Mouse (Mus musculus): ENCODE results near the gene Taf4. TPM values are rescaled to one million over a fixed set of nuclear protein-coding genes. Genes with fewer than 3 reads are reported as not detected.

Taf4 gene
- total RNA-seq, 2 experiments from 2014 or later: 20.8 to 23.7 TPM

GRCm38 (mm10) chr2:179945051-179945450 is 31.4 kb downstream of the Taf4 start:
- DNase-seq (ENCODE audit: low spot score in 2 of 2): no peak

- no peak for DNase-seq (ENCODE audit: low spot score in 2 of 2)
Observed at GRCm38 (mm10) chr2:179941696-179942095, 34.8 kb downstream of the Taf4 start.

GRCm38 (mm10) chr2:179937091-179937490 is 39.4 kb downstream of the Taf4 start:
- DNase-seq (ENCODE audit: low spot score in 2 of 2): no peak

GRCm38 (mm10) chr2:179934165-179934564 is 42.3 kb downstream of the Taf4 start:
- no peak for DNase-seq (ENCODE audit: low spot score in 2 of 2)

GRCm38 (mm10) chr2:179931741-179932140 is 44.7 kb downstream of the Taf4 start:
- no peak for DNase-seq (ENCODE audit: low spot score in 2 of 2)

- DNase-seq (ENCODE audit: low spot score in 2 of 2): no peak
Observed at GRCm38 (mm10) chr2:179929166-179929565, 47.3 kb downstream of the Taf4 start.

- no peak for DNase-seq (ENCODE audit: low spot score in 2 of 2)
Observed at GRCm38 (mm10) chr2:179924038-179924437, 52.4 kb downstream of the Taf4 start.

GRCm38 (mm10) chr2:179921021-179921653 is 55.3 kb downstream of the Taf4 start:
- no peak for DNase-seq (ENCODE audit: low spot score in 2 of 2)

- no peak for DNase-seq (ENCODE audit: low spot score in 2 of 2)
Observed at GRCm38 (mm10) chr2:179920042-179920441, 56.4 kb downstream of the Taf4 start.

GRCm38 (mm10) chr2:179916877-179917673 is 59.4 kb downstream of the Taf4 start:
- peak; percentile 28 to 78 for DNase-seq (ENCODE audit: low spot score in 2 of 2)

- DNase-seq (ENCODE audit: low spot score in 2 of 2): no peak
Observed at GRCm38 (mm10) chr2:179914246-179914645, 62.2 kb downstream of the Taf4 start.

- DNase-seq (ENCODE audit: low spot score in 2 of 2): no peak
Observed at GRCm38 (mm10) chr2:179913349-179913748, 63.1 kb downstream of the Taf4 start.

- no peak for DNase-seq (ENCODE audit: low spot score in 2 of 2)
Observed at GRCm38 (mm10) chr2:179912911-179913310, 63.5 kb downstream of the Taf4 start.

- no peak for DNase-seq (ENCODE audit: low spot score in 2 of 2)
Observed at GRCm38 (mm10) chr2:179896949-179897348, 79.5 kb downstream of the Taf4 start.

GRCm38 (mm10) chr2:179891048-179891447 is 85.4 kb downstream of the Taf4 start:
- no peak for DNase-seq (ENCODE audit: low spot score in 2 of 2)

- DNase-seq (ENCODE audit: low spot score in 2 of 2): no peak
Observed at GRCm38 (mm10) chr2:179884561-179884960, 91.9 kb downstream of the Taf4 start.

- peak in 1 of 2 experiments; percentile 68 for DNase-seq (ENCODE audit: low spot score in 2 of 2)
Observed at GRCm38 (mm10) chr2:179877551-179878215, 98.8 kb downstream of the Taf4 start.

- peak; percentile 45 to 70 for DNase-seq (ENCODE audit: low spot score in 2 of 2)
Observed at GRCm38 (mm10) chr2:179875147-179875546, 101.3 kb downstream of the Taf4 start.

- no peak for DNase-seq (ENCODE audit: low spot score in 2 of 2)
Observed at GRCm38 (mm10) chr2:179873315-179873714, 103.1 kb downstream of the Taf4 start.

GRCm38 (mm10) chr2:179872724-179873123 is 103.7 kb downstream of the Taf4 start:
- DNase-seq (ENCODE audit: low spot score in 2 of 2): peak in 1 of 2 experiments; percentile 41

- DNase-seq (ENCODE audit: low spot score in 2 of 2): peak in 1 of 2 experiments; percentile 39
Observed at GRCm38 (mm10) chr2:179869871-179870270, 106.6 kb downstream of the Taf4 start.

- DNase-seq (ENCODE audit: low spot score in 2 of 2): no peak
Observed at GRCm38 (mm10) chr2:179867669-179868068, 108.8 kb downstream of the Taf4 start.
